Mouse (Mus musculus): ENCODE measurements around the gene Pcnx. TPM values are rescaled to one million over a fixed set of nuclear protein-coding genes. Genes with fewer than 3 reads are reported as not detected.

The Pcnx gene
- total RNA-seq, 2 experiments from 2014 or later = 108 to 132 TPM

Other genes with a start within 250 kb of the Pcnx start
- 10 to 100 TPM; 65.3 to 65.5 TPM for gene Ttc9, start 228.8 kb upstream of the Pcnx start, total RNA-seq (2021)
- 10 to 100 TPM; 47.4 to 55.0 TPM for gene Map3k9, start 78.8 kb upstream of the Pcnx start, total RNA-seq (2021)

Data from layer of hippocampus, postnatal 10 days (tissue).